In the genomic region with DNA sequence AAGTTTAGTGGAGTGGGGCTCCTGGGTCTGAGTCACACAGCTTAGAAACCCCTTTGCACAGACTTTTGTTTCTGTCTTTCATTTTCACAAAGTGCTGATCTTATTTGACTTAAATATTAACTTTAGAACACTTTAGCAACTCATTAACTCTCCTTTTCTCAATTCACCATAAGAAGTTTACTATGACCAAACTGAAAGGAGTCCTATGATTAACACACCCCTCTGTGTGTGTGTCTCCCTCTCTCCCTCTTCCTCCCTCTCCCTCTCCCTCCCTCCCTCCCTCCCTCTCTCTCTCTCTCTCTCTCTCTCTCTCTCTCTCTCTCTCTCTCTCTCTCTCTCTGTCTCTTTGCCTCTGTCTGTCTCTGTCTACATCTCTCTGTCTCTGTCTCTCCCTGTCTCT, we compare ENCODE assay signal across 17 mouse cellular contexts.
"Had no signal": no experiment of that assay in that cellular context is flagged by ENCODE, and none has a peak within 500 bp of the region (broad histone marks: within the 10 kb centered on the region; RNA-seq: fewer than 3 reads in every experiment).

No protein-coding gene starts in this region.

- H3K4me2 ChIP-seq: liver, embryonic 11.5 days; liver, embryonic 15.5 days; lung, embryonic 14.5 days; midbrain, embryonic 11.5 days; midbrain, embryonic 15.5 days; neural tube, embryonic 12.5 days had no signal

- H3K27ac ChIP-seq: left cerebral cortex, adult 2 months; limb, embryonic 10.5 days; liver, embryonic 15.5 days; macrophage; midbrain, embryonic 15.5 days; neural tube, embryonic 12.5 days had no signal

- H3K27me3 ChIP-seq: liver, embryonic 15.5 days; megakaryocyte, embryonic 14.5 days; midbrain, embryonic 15.5 days; neural tube, embryonic 12.5 days had no signal

- DNase-seq: lung, embryonic 14.5 days; retina, postnatal 1 day; right cerebral cortex, postnatal 4 days; spleen, adult 18-20 months; thymus, adult 18-20 months; thymus, postnatal 14 days had no signal

- H3K9ac ChIP-seq: liver, embryonic 15.5 days; lung, embryonic 14.5 days; midbrain, embryonic 15.5 days; neural tube, embryonic 12.5 days had no signal

- ATAC-seq: hindbrain, embryonic 16.5 days; inflammation-experienced regulatory T-cells, adult 6 months; midbrain, embryonic 15.5 days had no signal

- H3K4me3 ChIP-seq: left cerebral cortex, adult 2 months; limb, embryonic 10.5 days; liver, embryonic 15.5 days; megakaryocyte, embryonic 14.5 days; midbrain, embryonic 15.5 days; neural tube, embryonic 12.5 days had no signal

- H3K9me3 ChIP-seq: limb, embryonic 10.5 days; liver, embryonic 15.5 days; midbrain, embryonic 15.5 days; neural tube, embryonic 12.5 days had no signal

- H3K36me3 ChIP-seq: limb, embryonic 10.5 days; liver, embryonic 15.5 days; midbrain, embryonic 15.5 days; neural tube, embryonic 12.5 days had no signal

- H3K4me1 ChIP-seq: limb, embryonic 10.5 days; liver, embryonic 15.5 days; megakaryocyte, embryonic 14.5 days; midbrain, embryonic 15.5 days; neural tube, embryonic 12.5 days had no signal
